Mouse (Mus musculus): Measurements from ENCODE around the gene Col4a3.

GRCm38 (mm10) chr1:82560223-82560622 is 26.5 kb upstream of the Col4a3 start:
- no peak for TF ChIP-seq POLR2AphosphoS2 (IDR thresholded peaks at IDR 0.05; ENCODE audit: insufficient read length, low read depth)
- TF ChIP-seq REST (IDR thresholded peaks at IDR 0.05; ENCODE audit: insufficient read depth, insufficient read length): no peak
- TF ChIP-seq MYOD1 (IDR thresholded peaks at IDR 0.05; ENCODE audit: control insufficient read depth in 1 of 3, insufficient read length in 2 of 3, low read depth in 2 of 3): no peak
- TF ChIP-seq E2F4 (IDR thresholded peaks at IDR 0.05; ENCODE audit: insufficient read depth): no peak
- TF ChIP-seq TCF12 (IDR thresholded peaks at IDR 0.05; ENCODE audit: insufficient read depth, poor library complexity, severe bottlenecking): no peak
- TF ChIP-seq POLR2A (IDR thresholded peaks at IDR 0.05; ENCODE audit: insufficient read length, low read depth): no peak

Data from myocyte (in vitro differentiated cells).